Mouse (Mus musculus) hindbrain, embryonic 14.5 days (tissue): ENCODE measurements around the gene H2afv. TPM values are rescaled to one million over a fixed set of nuclear protein-coding genes. Genes with fewer than 3 reads are reported as not detected.
A peak's percentile ranks its signal among the peaks of the same experiment; 100 is the strongest.

Experiments
- ATAC-seq: fragments of 200-750 bp; cut with Nextera tagmentation; 2 replicates; pipeline ENCODE4 v1.8.0; 2017; ENCODE audit warnings: moderate number of reproducible peaks, mild to moderate bottlenecking, moderate TSS enrichment, moderate library complexity; ENCODE audit not compliant: low FRiP score
- DNase-seq: peaks from one replicate; pipeline ENCODE4 v3.0.0-alpha.2; 2015; ENCODE audit warnings: low spot score
- H3K27ac ChIP-seq: fragments of 300-500 bp; sonication (generic); 2 replicates; pipeline ENCODE4 v1.5.1; 2014; ENCODE audit warnings: mild to moderate bottlenecking, moderate library complexity
- H3K27me3 ChIP-seq: fragments of 300-500 bp; sonication (generic); 2 replicates; pipeline ENCODE4 v1.6.1; 2014; ENCODE audit warnings: mild to moderate bottlenecking, low read length, mixed read lengths; ENCODE audit not compliant: control insufficient read depth, insufficient read depth
- H3K36me3 ChIP-seq: fragments of 300-500 bp; sonication (generic); replicated peaks from 2 replicates; pipeline ENCODE4 v1.6.1; 2014; ENCODE audit not compliant: control insufficient read depth, insufficient read depth
- H3K4me1 ChIP-seq: fragments of 300-500 bp; sonication (generic); replicated peaks from 2 replicates; pipeline ENCODE4 v1.6.1; 2014; ENCODE audit warnings: antibody characterized with exemption, low read length, mixed read lengths; ENCODE audit not compliant: control insufficient read depth, insufficient read depth
- H3K4me2 ChIP-seq: fragments of 300-500 bp; sonication (generic); replicated peaks from 2 replicates; pipeline ENCODE4 v1.6.1; 2014; ENCODE audit warnings: mild to moderate bottlenecking, moderate library complexity
- H3K4me3 ChIP-seq: fragments of 300-500 bp; sonication (generic); replicated peaks from 2 replicates; pipeline ENCODE4 v1.5.1; 2014; ENCODE audit warnings: mild to moderate bottlenecking, low read length
- H3K9ac ChIP-seq: fragments of 300-500 bp; sonication (generic); 2 replicates; pipeline ENCODE4 v1.6.1; 2014
- H3K9me3 ChIP-seq: fragments of 300-500 bp; sonication (generic); 2 replicates; pipeline ENCODE4 v1.6.1; 2016; ENCODE audit warnings: low read length; ENCODE audit not compliant: control insufficient read depth
- WGBS: fragments of 180-500 bp; shearing (Covaris S2); extraction: QIAGEN DNeasy Blood & Tissue Kit; methylation state at CpG from one replicate; pipeline ENCODE4 v1.1.7; 2014; 5-methylcytosine and 5-hydroxymethylcytosine counted together
- microRNA-seq: library from miRNA; unstranded; fragments of <30 nt; microRNA quantifications from one replicate; pipeline ENCODE4, GENCODE M21; 2016
- polyA plus RNA-seq: library from polyadenylated mRNA; unstranded; fragments of >200 nt; fragmentation: Nextera tagmentation; extraction: Ambion mirVana; gene quantifications from 2 replicates; pipeline ENCODE4 v1.2.1, GENCODE M21; 2014

The H2afv gene
- polyA plus RNA-seq, 1 experiment from 2014 or later = 249 TPM

DNA sequence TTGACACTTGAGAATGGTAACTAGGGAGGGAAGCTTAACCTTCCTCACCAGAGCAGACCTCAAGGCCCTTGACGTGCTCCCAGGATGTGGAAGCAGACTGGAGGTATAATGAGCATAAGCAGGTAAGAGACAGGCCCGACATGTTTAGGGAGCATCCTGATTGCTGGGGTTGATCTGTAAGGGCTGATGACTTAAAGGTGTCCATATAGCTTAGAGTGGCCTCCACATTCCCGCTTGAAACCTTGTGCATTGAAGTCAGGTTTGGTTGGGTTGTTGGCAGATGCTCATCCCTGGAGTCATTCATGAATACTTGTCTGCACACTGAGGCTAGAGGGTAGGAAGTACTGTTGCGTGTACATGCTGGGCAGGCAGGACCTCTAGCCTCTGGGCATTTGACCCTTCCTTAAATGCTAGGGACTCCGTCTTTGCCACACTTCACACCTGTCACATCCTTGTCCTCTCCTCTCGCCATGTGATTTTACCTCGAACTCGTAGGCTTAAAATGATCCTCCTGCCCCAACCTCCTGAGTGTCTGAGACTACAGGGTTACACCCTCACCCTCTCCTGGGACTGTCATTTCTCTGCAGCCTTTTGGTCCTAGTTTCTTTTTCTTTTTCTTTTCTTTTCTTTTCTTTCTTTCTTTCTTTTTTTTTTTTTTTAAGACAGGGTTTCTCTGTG is 53.7 kb downstream of the H2afv start:
- Histone ChIP-seq H3K27me3 (no peaks in the 10 kb centered on the region), H3K9ac (peak overlapping the region; percentile 95), H3K4me1 (peaks cover 20% of the 10 kb centered on the region), H3K4me2 (peak overlapping the region; percentile 89), H3K36me3 (peaks cover 24% of the 10 kb centered on the region), H3K9me3 (no peaks in the 10 kb centered on the region), H3K4me3 (peak overlapping the region; percentile 98), H3K27ac (no peak overlapping the region)
- no peak for ATAC-seq
- DNase-seq = no peak
- WGBS = 80% methylated on average over 8 of the region's 8 CpGs

DNA sequence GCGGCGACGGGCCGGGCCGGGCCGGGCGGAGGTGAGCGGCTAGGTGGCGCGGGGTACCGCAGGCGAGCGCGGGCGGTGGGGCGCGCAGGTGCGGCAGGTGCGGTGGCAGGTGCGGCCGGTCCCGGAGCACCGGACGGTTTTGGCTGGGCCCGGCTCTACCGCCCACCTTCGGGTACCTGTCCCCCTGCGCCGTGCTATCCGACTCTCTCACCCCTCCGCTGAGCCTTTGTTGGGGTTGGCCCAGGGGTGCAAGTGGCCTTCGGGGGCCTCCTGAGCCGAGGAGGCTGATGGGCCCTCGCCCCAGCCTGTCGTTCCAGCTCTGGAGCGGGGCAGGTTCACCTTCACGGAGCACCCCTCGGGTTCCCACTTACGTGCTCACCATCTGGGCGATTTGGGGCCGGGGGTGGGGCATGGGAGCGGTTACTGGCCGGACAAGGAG is 54.7 kb downstream of the H2afv start:
- Histone ChIP-seq H3K4me3 (peak overlapping the region; percentile 98), H3K4me1 (peaks cover 20% of the 10 kb centered on the region), H3K9ac (peak overlapping the region; percentile 95), H3K9me3 (no peaks in the 10 kb centered on the region), H3K27me3 (no peaks in the 10 kb centered on the region), H3K4me2 (peak overlapping the region; percentile 89), H3K27ac (peak overlapping the region; percentile 92), H3K36me3 (peaks cover 15% of the 10 kb centered on the region)
- DNase-seq (no peak), ATAC-seq (peak; percentile 57)
- under 1% methylated on average over 24 of the region's 43 CpGs for WGBS

DNA sequence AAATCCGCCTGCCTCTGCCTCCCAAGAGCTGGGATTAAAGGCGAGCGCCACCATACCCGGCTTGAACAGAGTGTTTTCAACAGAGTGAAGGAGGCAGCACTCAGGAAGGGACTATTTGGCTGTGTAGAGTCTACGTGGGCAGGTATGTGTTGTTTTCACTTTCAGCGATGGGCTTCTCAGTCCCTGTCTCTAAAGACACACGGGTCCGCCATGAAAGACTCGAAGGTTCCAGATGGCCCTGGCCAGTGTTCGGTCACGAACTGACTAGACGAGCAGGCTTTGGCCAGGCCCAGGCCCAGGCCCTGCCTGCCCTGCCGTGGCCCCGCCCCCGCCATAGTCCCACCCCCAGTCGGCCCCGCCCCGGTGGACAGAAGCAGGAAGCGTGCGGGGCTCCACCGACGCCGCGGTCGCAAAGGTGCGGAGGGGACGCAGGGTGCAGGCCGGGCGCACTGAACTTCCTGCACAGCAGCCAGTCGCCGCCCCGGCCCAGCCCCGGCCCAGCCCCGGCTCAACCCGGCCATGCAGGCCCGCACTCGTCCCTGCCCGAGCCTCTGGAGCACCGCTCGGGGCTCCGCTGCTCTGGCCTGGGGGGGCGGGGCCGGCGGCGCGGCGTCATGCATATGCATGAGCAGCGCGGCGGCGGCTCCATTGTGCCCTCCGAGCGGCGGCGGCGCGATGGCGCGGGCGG is 55.4 kb downstream of the H2afv start, which contains the start of gene Zmiz2:
TSS of gene Zmiz2 (plus strand) at position 349 of the 688 bp plus-strand sequence.
- Histone ChIP-seq H3K4me2 (peak within 1 kb of the TSS; percentile 89), H3K4me1 (peaks cover 20% of the 10 kb centered on the region), H3K27me3 (no peaks in the 10 kb centered on the region), H3K9me3 (no peaks in the 10 kb centered on the region), H3K27ac (peak within 1 kb of the TSS; percentile 92), H3K4me3 (peak within 1 kb of the TSS; percentile 98), H3K36me3 (peaks cover 11% of the 10 kb centered on the region), H3K9ac (peak within 1 kb of the TSS; percentile 95)
- 8% methylated on average over 46 of the region's 60 CpGs for WGBS
- DNase-seq (peak; percentile 91), ATAC-seq (peak; percentile 98)

DNA sequence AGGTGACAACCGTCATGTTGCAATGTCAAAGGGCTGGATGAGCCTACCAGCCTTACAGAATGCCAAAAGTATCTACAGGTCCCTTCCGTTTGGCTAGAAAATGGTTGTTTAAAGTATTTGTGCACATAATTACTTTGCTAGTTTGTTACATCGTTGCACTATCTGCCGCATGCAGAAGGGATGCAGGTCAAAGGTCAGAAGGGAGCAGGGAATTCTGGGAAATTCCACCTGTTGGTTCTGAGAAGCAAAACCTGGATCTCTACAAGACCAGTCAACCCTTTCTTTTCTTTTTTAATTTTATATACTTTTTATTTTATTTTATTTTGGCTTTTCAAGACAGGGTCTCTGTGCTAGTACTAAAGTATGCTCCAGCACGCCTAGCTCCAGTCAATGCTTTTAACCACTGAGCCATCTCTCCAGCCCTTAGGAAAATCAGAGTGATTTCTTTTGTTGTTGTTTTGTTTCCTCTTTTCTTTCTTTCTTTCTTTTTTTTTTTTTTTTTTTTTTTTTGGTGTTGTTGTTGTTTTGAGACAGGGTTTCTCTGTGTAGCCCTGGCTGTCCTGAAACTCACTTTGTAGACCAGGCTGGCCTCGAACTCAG is 56.0 kb downstream of the H2afv start:
- WGBS = 92% methylated on average over 6 of the region's 6 CpGs
- no peak for ATAC-seq
- H3K9ac ChIP-seq = peak overlapping the region; percentile 95; the same call in 1 of the 2 replicates

DNA sequence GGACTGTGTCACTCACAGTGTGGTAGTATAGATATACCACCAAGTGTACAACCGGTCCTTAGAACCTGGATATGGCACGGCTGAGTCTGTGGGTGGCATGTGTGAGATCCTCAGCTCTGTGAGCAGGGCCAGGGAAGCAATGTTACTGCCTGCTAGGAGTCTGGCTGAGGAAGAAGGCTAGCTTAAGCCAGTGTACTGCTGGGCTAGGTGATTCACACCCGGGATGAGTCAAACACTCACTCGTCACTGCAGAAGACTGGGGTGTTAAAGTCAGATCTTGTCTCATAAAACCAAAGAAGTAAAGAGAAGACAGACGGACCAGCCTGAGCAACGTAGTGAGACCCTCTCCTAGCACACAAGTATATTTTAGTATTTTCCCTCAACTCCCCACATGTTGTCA is 63.3 kb downstream of the H2afv start:
- H3K9ac ChIP-seq = no peak overlapping the region
- ATAC-seq = no peak
- no peak overlapping the region for H3K4me3 ChIP-seq
- H3K9me3 ChIP-seq = no peaks in the 10 kb centered on the region
- no peaks in the 10 kb centered on the region for H3K36me3 ChIP-seq
- H3K27ac ChIP-seq = no peak overlapping the region
- no peak overlapping the region for H3K4me2 ChIP-seq
- no peak for DNase-seq
- 87% methylated on average over 6 of the region's 6 CpGs for WGBS
- H3K4me1 ChIP-seq = no peaks in the 10 kb centered on the region
- no peaks in the 10 kb centered on the region for H3K27me3 ChIP-seq

More for the DNA sequence above, 56.0 kb downstream of the H2afv start:
- Histone ChIP-seq H3K27ac (peak overlapping the region; percentile 92), H3K27me3 (no peaks in the 10 kb centered on the region), H3K36me3 (peaks cover 11% of the 10 kb centered on the region), H3K4me3 (peak overlapping the region; percentile 98), H3K4me1 (peaks cover 20% of the 10 kb centered on the region), H3K9me3 (no peaks in the 10 kb centered on the region), H3K4me2 (peak overlapping the region; percentile 89)
- DNase-seq = no peak

Small RNA genes lying within 50 kb of the gene (microRNA-seq; reads per million reads assigned to microRNA genes)
- gene Gm22123 (not detected), gene Mir7651 (1.9 reads per million, percentile 6 among the genes with 10 or more reads in this experiment)

Other genes with a start within 250 kb of the H2afv start
- 0.31 and 0.42 TPM in 2 replicates for gene A730071L15Rik, start 244.4 kb downstream of the H2afv start, polyA plus RNA-seq
- 57.0 and 57.7 TPM in 2 replicates for gene Nudcd3, start 244.0 kb downstream of the H2afv start, polyA plus RNA-seq
- gene Npc1l1, start 214.3 kb downstream of the H2afv start, polyA plus RNA-seq = 0.04 and 0.14 TPM in 2 replicates
- 68.1 and 69.9 TPM in 2 replicates for gene Ddx56, start 176.7 kb downstream of the H2afv start, polyA plus RNA-seq
- 117 and 121 TPM in 2 replicates for gene Tmed4, start 169.6 kb downstream of the H2afv start, polyA plus RNA-seq
- 123 and 130 TPM in 2 replicates for gene Ogdh, start 152.8 kb downstream of the H2afv start, polyA plus RNA-seq
- 31.7 and 33.5 TPM in 2 replicates for gene Zmiz2, start 55.4 kb downstream of the H2afv start, polyA plus RNA-seq
- gene Ppia, start 29.0 kb downstream of the H2afv start, polyA plus RNA-seq = 4,304 and 4,427 TPM in 2 replicates
- 9.8 and 9.9 TPM in 2 replicates for gene Purb, start 31.5 kb upstream of the H2afv start, polyA plus RNA-seq
- 0.31 and 0.74 TPM in 2 replicates for gene Myo1g, start 76.5 kb upstream of the H2afv start, polyA plus RNA-seq
- 89.0 and 89.4 TPM in 2 replicates for gene Ccm2, start 102.4 kb upstream of the H2afv start, polyA plus RNA-seq
- gene Nacad, start 161.6 kb upstream of the H2afv start, polyA plus RNA-seq = 75.2 and 75.9 TPM in 2 replicates
- 25.7 and 26.5 TPM in 2 replicates for gene Tbrg4, start 181.6 kb upstream of the H2afv start, polyA plus RNA-seq
- gene Wap, start 194.2 kb upstream of the H2afv start, polyA plus RNA-seq = not detected in 2 replicates
- gene Ramp3, start 214.1 kb upstream of the H2afv start, polyA plus RNA-seq = 22.1 and 26.7 TPM in 2 replicates